Mouse (Mus musculus): ENCODE measurements at regions not wholly inside any gene's neighbourhood (a gene's known extent, or its start where the extent isn't known, plus 50 kb on each side); places are given as distances from the start of the nearest gene placed in this dataset.

DNA sequence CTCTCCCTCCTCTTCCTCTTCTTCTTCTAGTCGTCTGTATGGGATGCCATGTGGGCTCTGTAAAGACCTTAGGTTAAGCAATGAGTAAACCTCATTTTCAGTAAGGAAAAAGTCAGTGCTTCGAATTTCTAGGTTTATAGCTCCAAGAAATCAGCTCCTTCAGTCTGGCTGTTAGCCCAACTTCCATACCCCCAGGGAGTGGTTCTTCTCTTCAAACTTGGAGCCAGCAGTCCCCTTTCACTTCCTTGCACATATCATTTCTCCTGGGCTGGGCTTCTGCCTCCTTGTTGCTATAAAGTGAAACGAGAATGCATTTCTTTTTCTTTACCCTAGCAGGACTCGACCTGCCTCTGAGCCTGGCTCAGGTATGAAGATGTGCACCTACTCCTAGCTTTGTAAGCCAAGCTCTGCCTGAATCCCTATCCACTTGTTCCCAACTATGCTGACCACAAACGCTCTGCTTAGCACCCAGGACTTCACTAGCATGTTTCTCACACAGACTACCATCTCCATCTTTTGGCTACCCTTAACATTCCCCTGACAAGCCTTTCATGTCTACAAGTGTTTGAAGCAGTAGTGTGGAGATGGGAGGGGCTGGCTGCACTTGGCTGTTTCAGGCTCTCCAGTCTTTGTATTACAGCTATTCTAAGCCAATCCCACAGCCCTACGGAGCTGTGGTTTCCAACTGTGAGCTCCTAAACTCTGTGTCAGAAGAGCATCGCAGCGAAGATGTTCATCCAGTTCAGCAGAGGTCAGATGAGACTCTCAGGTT, 243.8 kb upstream of the Tprg start:
- no peak for DNase-seq (ENCODE audit: low spot score in 2 of 2)

DNA sequence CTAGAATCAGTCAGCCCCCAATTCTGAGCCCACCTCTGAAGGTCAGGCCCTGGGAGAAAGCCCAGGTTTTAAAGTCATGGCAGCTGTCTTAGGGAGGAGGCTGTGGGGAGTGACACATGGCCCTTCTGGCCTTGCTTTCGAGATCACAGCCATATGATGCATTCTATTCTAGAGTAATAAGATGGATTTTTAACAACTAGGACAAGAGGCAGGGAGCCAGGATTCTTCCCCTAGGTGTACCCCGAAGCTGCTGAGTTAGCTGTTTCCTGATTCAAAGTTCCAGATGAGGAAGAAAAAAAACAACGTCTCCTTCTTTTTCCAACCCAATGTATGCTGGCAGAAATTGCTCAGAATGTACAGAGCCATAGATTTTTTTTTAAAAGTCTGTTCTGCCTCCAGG, 242.0 kb upstream of the Tprg start:
- DNase-seq (ENCODE audit: low spot score in 2 of 2) = no peak

DNA sequence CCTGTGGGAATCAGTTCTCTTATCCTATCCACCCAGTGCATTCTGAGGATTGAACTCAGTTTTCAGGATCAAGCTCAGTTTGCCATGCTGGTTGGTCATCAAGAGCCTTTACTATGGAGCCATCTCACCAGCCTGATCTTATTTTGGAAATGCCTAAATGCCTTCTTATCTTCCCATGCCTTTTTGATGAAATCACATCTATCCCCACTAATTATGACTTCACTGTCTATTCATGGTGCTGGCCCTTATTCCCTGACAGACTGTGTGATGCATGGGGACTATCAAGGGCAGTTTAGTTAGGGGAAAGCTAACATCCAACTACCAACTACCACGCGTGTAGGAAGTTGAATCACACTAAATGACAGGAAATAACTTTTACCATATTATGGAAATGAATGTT, 238.9 kb upstream of the Tprg start:
- no peak for DNase-seq (ENCODE audit: low spot score in 2 of 2)

DNA sequence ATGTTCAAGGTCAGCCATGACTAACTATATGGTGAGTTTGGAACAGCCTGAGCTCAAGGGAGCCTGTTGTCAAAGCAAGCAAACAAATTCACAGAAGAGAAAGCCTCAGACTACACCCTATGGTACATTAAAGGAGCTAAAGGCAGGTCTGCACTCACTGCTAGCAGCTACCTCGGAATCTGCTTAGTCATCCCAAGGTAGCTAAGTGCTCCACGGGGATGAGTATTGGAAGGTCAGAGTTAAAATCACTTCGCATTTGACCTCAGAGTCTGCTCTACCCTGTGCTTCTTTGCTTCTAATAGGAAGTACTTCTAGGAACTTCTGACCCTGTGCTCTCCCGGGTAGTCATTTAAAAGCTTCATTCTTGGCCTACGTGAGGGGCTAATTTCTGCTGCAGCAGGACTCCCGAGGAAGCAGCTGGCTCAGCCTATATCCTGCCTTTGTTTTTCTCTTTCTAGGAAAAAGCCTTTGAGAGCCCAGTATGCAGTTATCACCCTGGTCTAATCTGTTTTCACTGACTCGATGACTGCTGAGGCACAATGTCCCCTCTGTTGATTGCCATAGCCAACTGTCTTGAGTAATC, 236.6 kb upstream of the Tprg start:
- no peak for DNase-seq (ENCODE audit: low spot score in 2 of 2)

DNA sequence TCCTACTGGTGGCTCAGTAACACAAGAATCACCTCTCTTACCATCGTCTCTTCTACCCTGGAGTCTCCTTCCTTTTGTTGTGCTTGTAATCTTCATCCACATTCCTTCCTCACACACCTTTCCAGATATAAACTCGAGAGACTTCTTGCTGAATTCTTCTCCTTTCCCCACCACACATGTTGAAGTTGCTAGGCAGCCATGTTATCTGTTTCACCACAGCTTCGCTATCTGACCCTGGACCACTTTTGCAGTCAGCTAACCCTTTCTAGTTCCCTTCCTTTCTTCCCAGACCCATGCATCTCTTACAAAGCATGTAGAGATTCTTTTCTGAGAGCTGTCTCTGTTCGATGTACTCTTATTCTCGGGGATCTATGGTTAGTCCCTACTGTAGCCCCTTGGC, 235.6 kb upstream of the Tprg start:
- no peak for DNase-seq (ENCODE audit: low spot score in 2 of 2)

- DNase-seq (ENCODE audit: low spot score in 2 of 2) = no peak
These were observed 234.2 kb upstream of the Tprg start for GRCm38 (mm10) chr16:25052428-25052827.

DNA sequence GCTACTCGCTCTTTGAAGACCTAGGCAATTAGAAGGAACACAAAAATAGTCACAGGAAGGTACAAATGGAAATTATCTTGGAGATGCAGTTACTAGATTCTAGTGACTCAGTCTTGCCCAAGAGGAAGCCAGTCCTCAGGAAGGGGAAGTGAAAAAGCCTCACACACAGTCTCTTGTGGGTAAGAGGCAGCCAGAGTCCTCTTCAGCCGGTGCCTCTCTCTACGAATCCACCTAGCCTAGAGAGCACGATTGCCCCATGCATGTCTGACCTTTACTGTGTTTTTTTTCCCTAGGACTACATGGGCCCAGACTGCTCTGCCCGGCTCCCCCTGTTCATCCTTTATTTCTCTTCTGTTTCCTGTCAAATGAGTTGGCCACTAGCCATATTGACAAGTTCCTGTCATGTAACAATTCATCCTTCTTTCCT, 233.7 kb upstream of the Tprg start:
- DNase-seq (ENCODE audit: low spot score in 2 of 2) = no peak

GRCm38 (mm10) chr16:25054304-25054703, 232.3 kb upstream of the Tprg start:
- DNase-seq (ENCODE audit: low spot score in 2 of 2) = no peak

- no peak for DNase-seq (ENCODE audit: low spot score in 2 of 2)
These were observed 231.2 kb upstream of the Tprg start for GRCm38 (mm10) chr16:25055376-25055775.

GRCm38 (mm10) chr16:25058051-25058747, 228.4 kb upstream of the Tprg start:
- DNase-seq (ENCODE audit: low spot score in 2 of 2) = no peak

- DNase-seq (ENCODE audit: low spot score in 2 of 2) = peak; percentile 95 to 96
These were observed 227.7 kb upstream of the Tprg start for GRCm38 (mm10) chr16:25058812-25059501.

DNA sequence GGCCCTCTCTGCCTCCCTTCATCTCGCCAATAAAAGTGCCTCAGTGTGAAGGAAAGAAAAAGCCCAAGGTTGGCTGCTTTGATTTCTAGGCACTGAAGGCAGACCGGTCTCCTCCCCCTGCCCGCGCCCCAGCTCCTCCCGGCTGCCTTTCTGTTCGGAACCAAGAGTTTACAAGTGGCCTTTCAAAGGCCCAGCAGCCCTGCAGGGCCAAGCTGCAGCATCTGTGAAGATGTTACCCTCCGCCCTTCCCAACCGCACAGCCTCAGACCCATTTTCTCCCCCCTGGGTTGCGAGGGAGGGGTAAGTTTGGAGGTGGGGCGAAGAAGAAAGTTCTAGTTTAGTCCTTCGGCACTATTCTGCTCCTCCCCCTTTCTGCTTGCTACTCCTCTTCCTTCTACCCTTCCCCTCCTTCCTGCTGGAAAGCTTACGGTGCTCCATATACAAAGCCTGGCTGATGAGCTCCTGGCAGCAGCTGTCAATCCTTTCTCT, 227.1 kb upstream of the Tprg start:
- DNase-seq (ENCODE audit: low spot score in 2 of 2) = no peak

DNA sequence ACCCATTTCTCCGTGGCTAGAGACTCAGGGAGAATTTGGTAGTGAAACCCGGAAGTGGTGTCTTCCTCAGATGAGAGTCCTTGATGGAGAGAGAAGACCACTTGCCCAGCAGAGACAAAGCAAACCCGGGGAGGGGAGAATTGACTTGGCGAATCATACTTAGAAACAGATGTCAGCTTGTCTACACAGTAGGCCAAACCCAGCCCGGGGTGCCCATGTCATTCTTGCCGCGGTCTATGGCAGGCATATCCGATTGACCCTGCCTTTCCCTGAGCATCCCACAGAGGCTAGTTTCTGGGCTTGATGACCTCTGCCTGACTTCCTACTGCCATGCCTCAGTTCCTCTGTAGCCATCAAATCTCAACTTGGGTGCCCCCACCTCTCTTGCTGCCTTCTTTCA, 226.4 kb upstream of the Tprg start:
- DNase-seq (ENCODE audit: low spot score in 2 of 2) = no peak

DNA sequence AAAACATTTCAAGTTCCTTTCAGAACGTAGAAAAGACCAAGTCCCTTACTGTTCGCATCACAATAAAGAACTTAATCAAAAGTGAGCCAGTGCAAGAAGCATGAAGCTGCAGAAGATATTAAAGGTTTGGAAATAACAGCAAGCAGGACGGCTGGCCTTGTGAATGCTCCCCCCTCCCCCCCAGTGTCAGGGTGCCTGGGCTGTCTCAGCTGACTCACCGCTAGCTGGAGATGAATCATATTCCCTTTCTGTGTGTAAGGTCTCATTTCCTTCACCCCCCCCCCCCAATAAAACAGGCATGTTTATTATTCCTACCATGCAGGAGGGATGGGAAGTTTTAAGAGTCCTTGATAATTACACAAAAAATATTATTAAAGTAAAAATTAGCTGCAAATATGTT, 225.0 kb upstream of the Tprg start:
- no peak for DNase-seq (ENCODE audit: low spot score in 2 of 2)

GRCm38 (mm10) chr16:25063981-25064380, 222.6 kb upstream of the Tprg start:
- no peak for DNase-seq (ENCODE audit: low spot score in 2 of 2)

- peak; percentile 73 to 90 for DNase-seq (ENCODE audit: low spot score in 2 of 2)
These were observed 222.1 kb upstream of the Tprg start for GRCm38 (mm10) chr16:25064538-25064937.

GRCm38 (mm10) chr16:25066822-25067221, 219.8 kb upstream of the Tprg start:
- no peak for DNase-seq (ENCODE audit: low spot score in 2 of 2)

DNA sequence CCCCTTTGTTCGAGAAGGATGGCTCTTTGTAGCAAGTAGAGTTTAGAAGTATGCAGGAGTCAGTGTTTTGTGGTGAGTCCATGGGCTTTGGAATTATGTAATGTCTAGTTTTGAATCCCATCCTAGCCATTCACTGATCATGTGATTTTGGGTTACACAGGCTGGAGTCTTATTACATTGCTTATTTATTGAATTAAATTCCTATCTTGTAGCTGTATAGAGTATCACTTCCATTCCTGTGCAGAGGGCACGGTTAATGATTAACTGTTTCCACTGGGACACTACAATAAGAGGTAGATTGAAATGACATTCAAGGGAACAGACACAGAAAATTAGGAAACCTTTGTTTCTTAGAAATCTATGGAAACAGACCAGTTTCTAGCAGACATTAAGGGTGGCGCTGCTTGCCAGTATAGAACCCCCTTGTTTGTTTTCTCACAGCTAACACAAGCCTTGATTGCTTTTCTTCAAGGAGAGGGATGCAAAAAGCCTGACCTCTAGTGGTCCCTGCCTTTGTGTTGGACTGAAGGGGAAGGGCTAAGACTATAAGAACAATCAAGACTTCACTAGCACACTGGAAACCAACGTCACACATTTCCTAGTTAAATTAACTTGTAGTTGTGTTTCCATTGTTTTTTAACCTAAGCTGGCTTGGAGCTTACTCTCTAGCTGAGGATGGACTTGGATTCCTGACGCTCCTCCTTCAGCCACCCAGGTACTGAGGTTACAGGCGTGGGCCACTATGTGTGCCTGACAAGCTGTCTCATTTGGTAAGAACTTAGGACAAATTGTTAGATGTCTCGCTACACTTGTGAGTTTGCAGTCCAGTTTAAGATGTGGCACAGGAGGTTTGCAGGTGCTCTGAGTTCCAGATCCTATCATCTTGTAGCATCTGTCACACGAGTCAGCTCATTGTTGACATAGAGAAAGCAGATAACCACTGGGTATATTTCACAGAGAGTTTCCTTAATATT, 219.1 kb upstream of the Tprg start:
- DNase-seq (ENCODE audit: low spot score in 2 of 2) = no peak

GRCm38 (mm10) chr16:25080811-25081210, 205.8 kb upstream of the Tprg start:
- DNase-seq (ENCODE audit: low spot score in 2 of 2) = no peak

DNA sequence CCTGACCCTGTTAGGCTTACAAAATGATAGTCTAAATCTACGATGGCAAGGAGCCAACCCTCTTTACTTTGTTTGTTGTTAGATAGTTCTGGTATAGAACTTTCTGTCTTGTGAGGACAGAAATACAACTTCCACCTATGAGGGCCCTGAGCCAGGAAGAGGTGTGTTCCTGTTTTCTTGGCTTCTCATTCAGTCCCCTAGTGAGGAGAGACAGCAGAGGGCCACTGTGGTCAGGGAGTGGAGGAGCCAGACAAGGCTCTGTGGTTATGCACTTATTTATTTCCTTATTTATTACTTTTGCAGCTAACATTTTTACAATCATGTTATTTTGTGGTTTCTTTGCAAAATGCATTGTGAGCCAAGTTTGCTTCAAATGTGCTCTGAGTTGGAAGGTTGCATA, 202.9 kb upstream of the Tprg start:
- DNase-seq (ENCODE audit: low spot score in 2 of 2) = no peak
